Mouse (Mus musculus): ENCODE data around the gene Tshz3.

Tshz3 gene

DNA sequence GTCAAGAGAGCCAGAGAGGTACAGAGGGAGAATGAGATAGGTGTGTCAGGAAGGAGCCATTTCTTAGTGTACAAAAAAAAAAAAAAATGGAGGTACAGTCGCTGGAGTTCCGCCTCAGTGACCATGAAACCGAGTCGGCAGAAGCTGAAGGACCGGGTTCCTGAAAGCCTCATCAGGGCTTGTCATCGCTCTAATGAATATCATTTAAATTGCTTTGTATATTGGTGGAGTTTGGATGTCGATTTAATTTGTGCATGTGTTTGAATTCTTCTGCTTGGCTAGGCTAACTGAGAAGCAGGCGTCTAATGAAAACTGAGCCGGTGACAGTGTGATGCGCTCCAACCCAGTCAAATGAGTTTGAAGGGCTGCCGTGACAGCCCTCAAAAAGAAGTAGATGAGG, 80.5 kb downstream of the Tshz3 start:
- no peak for DNase-seq (ENCODE audit: low spot score in 2 of 2)

- DNase-seq (ENCODE audit: low spot score in 2 of 2), result no peak
These were observed 86.4 kb downstream of the Tshz3 start for GRCm38 (mm10) chr7:36784243-36784773.

GRCm38 (mm10) chr7:36786713-36787421, 88.9 kb downstream of the Tshz3 start:
- no peak for DNase-seq (ENCODE audit: low spot score in 2 of 2)

DNA sequence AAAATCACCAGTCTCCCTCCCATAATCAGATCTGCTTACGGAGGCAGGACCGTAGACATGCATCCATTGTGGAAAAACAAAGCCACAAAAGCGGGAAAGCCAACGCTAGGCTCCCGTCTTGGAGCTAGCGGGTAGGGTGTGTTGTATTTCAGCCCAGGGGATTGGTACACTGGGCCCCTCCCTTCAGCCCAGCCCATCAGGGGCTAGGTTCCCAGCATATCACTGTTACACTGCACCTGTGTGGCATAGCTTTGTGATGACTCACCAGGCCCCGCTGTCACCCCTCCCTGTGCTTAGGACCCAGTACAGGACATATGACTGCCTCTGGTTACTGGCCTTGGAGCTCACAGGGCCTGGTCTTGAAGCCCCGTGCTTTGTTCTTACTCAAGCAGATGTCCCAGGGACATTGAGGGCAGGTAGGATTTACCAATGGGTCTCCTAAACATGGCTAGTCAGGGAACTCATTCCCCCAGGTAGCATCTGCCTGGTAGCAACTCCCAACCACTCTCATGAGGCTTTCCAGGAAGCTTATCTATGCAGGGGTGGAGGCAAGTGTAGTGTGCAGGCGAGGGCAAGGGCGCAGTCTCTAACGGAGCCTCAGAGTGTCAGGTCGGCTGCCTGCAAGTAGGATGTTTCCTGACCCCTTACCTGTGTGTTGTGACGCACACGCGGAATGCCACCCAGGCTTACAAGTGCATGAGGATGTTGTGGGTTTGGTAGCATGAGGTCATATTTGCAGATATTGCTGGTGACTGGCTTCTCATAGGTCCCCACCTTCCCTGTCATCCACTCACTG, 98.7 kb downstream of the Tshz3 start:
- no peak for DNase-seq (ENCODE audit: low spot score in 2 of 2)

All from frontal cortex, postnatal 36 days (tissue).